Mouse (Mus musculus) WW6 (cell line): ENCODE results near the gene Larp6.

Experiments
- DNase-seq: peaks from one replicate; pipeline ENCODE4 v3.0.0-alpha.2; 2013; ENCODE audit warnings: low read depth, low spot score

The Larp6 gene

DNA sequence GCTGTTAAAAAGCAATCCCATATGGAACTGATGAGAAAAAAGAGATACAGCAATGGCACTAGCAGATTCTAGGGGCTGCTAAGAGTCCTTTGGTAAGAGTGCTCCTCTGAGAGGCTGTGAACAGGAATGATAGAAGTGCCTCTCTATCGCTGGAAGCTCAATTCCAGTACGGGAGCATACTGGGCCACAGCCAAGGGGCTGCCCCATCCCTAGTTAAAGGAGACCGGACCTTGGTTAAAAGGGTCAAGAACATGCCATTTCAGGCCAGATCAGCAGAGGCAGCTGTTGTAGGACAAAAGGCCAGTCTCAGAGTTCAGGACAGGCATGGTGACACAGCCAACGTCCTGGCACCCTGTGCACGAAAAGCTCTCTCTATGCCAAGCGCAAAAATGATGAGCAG, 1.4 kb downstream of the Larp6 start:
- no peak for DNase-seq

DNA sequence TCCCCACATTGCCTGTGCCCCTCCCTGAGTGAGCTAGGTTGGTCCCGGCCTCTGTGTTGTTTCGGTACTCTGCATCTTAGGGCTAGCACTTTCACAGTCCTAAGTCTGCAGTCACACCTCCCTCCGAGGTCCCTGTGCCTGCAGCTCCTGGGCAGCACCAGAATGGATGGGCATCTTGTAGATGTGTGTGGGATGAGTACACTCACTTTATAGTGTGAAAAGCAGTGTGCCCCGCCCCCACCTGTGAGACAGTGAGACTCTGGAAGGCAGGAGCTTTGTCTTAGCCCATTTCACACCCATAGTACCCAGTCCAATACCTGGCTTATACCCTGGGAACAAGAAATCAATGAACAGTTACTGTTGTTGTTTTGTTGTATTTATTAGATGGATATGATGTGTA, 2.5 kb downstream of the Larp6 start:
- no peak for DNase-seq

DNA sequence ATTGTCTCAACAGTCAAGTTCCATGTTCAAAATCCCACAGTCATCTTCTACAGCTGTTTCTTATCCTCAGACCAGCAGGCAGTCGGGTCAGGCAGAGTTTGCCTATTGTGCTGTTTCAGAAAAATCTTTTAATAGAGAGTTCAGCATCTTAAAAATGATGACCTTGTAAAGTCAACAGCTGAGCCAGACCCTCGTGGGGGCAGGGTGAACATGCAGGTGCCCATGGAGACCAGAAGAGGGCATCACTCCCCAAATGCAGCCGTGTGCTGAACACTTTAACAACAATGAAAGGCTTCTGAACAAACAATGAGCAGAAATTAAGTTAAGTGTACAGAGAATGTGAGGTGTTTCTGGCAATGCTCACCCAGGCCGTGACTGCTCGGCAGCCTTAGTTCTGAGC, 3.0 kb downstream of the Larp6 start:
- no peak for DNase-seq

DNA sequence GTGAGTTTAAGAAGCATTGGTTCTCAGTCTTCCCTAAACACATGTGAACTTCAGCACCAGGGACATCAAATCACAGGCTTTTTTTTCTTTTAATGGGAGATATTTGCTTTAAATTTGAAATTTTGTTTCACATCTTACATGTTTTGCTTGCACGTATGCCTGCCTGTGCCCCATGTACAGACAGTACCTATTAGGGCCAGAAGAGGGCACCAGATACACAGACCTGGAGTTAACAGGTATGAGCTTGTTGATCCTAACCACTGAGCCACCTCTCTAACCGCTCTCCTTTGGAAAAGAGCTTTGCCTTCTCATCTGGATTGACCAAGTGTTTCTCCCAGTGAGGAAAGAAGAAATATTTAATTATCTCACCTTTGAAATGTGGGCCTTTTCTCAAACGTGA, 5.5 kb downstream of the Larp6 start:
- DNase-seq = no peak

DNA sequence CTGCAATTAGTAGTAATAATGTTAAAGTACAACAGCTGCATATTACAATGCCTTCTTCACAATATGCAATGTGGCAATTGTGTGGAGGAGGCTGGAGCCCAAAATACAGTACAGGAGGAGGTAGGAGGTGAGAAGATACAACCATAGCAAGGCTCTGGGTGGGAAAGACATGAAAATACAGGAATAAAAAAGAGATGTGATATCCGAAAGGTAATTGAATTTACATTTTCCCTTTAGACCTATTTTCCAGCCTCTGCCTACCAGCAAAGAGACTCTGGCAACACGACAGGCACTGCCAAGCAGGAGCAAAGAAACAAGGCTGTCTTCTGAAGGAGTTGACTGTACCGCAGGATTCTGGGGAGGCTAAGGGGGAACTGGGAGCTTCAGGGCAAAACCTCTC, 6.9 kb downstream of the Larp6 start:
- no peak for DNase-seq

DNA sequence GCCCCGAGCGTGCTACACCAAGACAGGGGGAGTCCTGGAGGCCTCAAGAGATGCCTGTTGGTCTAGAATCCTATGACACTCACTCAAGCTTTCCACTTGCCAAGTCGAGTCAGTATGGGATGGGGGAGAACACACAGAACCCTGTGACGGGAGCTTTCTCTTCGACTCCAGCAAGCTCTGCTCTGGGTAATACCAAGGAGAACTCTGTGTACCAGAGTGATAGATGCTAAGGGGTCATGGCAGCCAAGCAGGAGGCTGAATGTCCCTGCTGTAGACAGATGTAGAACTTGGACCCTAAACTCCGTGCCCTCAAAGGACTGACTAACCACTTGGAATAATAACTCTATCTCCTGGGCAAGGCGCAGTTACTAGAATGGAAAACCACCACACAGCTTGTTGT, 12.2 kb downstream of the Larp6 start:
- no peak for DNase-seq

DNA sequence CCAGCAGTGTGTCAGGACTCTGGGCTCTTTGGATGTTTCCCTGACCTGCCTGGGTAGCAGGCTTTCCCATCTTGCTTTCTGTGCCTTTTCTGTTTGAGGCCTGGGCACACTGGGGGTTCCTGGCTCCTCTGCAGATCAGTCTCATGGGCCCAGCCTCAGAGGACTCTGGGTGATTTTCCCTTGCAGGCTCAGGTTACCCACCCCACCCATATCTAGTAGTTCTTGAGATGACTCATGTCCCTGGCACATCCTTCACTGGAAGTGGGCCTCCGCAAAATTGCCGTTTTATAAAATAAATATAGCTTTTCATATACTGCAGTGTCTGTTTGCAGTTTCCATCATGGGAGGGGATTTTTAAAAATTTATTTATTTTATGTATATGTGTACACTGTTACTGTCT, 21.5 kb downstream of the Larp6 start:
- DNase-seq = no peak

DNA sequence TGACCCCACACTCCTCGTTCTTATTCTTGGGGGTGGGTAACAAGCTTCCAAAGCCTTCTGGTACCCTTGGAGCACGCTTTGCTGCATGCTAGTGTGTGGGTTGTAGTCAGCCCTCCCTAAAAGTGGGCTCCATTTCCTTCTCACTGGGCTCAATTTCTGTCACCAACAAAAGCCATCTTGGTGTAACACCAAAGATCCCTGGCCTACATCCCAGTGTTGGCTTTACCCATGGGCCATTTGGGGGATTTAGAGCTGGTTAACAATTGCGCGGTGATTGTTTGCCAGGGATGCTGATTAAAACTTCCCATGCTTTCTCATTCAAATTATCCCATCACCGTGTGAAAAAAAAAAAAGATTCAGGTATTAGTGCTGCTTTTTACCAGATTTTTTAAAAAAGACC, 26.3 kb downstream of the Larp6 start:
- no peak for DNase-seq

DNA sequence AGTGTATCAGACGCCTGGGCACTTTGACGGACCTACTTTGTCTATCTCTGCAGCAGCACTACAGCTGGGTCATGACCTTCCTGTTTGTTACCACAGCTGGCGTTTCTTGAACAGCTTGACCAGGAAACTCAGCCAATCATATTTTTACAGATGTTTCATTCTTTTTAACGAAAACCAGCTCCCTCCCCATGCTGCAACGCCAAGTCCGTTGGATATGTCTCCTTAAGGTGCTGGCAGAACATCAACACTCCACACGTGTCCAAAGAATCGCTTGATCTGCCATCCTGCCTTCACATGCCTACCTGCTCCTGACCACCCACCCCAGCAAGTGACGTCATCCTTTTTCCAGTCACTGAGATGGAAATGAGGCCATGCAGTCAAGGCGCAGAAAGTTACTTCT, 28.6 kb downstream of the Larp6 start:
- DNase-seq = no peak

DNA sequence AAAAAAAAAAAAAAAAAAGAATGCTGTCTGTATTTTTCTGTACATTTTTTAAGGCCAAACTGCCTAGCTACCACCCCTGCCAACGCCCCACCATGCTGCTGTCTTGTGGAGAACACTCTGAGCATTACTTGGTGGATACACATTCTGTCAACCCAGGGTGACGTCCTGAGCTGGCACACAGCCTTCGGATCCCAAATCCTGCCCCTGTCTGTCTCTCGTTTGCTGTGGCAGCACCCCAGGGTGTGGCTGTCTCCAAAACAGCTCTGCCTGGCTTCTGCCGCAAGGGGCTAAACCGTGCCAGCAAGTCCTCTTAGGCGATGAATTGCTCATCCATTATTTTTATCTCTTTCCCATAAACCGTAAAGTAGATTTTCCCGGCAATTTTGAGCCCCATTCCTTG, 29.7 kb downstream of the Larp6 start:
- no peak for DNase-seq

DNA sequence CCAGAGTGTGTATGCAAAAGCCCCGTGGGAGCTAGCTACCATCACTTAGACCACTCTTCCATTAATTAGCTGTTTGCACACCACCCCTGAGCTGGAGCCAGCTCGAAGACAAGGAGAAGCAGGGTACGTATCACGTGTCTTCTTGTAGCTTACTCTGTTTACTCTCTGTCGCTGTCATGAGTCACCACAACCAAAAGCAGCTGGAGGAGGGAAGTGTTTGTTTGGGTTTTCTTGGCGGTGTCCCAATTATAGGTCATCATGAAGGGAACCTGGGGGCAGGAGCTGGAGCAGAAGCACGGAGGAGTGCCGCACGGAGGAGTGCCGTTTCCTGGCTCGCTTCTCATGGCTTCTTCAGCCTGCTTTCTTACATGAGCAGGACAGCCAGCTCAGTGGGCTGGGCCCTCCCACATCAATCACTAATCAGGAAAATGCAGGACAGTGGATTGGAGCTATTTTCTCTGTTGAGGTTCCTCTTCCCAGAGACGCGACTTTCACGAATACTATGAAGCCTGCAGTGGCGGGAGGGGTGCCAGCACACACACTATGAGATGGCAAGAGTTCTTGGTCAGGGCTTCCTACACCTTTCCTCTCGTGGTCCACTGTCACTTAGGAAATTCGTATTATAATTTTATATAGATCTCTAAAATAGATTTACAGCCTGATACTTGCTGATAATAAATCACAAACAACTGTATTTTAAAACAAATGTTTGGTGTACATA, 30.6 kb downstream of the Larp6 start:
- no peak for DNase-seq

DNA sequence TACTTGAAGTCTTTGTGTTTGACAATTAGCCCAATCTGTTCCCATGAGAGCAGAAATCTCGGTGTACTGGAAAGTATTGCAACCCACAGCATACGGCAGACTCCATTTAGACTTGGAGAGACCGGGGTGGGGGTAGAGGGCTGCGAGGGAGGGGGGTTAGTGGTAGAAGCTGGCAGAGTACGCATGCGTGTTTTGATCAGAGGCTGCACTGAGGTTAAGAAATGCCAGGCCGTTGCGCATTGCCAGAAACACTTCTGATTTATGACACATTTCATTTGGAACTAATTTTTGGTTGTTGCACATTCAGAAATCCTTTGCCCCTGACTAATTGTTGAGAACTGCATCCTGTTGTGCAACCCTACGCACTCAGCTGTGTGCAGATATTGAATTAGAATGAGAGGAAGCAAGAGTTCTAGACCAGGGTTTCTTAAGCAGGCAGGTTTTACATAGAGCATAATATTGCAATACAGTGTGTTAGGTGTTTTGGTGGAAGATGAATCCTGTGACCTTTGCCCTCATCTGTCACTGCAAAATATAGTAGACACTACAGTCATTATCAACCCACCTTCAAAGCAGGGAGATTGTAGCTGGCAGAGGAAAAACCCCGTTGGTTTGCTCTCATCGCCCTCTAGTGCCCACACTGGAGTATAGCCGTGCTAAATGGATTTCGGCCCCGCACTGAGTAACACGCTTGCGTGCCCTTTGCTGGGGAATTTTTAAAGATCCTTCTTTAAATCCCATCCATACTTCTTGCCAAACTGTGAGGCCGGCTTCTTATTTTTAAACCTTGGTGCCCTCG, 31.6 kb downstream of the Larp6 start:
- no peak for DNase-seq

DNA sequence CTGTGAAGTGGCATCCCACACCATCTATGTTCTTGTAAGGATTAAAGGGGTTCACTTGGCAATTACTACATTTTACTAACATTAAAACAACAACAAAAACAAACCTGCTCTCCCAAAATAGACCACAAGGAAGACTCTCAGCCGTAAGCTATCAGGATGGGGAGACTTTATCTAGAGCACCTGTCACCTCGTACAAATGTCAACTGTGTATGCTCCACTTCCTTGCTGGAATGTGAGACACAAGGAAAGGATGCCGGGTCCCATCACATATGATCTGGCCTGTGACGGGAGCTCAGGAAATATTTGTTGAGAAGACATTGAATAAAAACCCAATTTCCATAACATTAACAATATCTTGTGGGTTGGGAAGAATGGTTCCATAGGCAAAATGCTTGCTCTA, 32.2 kb downstream of the Larp6 start:
- no peak for DNase-seq

DNA sequence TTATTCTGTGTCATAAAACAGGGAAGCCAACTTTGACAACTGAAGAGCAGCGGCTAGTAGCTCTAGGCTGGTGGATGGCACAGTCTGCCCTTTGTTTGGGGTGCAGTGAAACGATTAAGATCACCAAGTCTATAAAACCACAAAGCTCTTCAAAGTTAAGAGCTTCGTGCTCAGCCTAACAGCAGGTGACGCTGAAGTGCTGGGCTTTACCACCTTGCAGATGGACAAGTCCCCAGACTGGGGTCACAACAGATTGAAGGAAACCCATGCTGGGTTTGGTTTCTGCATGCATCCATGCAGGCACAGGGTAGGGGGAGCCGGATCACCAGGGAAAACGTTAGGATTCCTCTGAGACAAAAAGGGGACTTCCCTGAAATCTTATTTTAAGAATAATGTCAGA, 33.8 kb downstream of the Larp6 start:
- no peak for DNase-seq

DNA sequence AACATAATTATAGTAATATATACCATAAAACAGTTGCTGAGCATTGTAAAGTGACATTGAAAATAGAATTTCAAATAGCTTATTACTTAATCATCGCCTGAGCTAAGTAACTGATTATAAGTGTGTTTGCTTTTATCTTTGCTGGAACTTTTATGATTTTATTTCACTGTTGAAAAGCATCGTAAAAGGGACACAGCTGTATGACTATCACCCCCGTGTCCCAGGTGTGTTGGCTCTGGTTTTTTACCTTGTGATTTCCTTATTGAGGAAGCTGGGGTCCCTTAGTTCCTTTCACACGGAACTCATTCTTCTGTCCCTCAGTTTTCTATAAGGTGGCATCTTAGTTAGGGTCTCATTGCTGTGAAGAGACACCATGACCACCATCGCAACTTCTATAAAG, 34.9 kb downstream of the Larp6 start:
- no peak for DNase-seq

DNA sequence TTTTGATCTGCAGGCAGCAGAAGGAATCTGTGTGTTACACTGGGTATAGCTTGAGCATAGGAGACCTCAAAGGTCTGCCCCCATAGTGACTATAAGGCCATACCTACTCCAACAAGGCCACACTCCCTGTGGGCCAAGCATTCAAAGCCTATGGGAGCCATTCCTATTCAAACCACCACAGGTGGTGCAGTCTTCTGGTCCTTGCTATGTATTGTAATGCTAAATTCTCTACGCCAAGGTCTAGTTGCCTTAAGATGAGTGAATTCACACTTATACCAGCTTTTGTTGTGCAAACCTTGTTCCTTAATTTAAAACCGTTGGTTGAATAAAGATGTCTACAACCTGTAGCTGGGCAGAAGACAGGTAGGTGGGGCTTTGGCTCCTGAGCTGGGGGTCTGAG, 35.4 kb downstream of the Larp6 start:
- no peak for DNase-seq

DNA sequence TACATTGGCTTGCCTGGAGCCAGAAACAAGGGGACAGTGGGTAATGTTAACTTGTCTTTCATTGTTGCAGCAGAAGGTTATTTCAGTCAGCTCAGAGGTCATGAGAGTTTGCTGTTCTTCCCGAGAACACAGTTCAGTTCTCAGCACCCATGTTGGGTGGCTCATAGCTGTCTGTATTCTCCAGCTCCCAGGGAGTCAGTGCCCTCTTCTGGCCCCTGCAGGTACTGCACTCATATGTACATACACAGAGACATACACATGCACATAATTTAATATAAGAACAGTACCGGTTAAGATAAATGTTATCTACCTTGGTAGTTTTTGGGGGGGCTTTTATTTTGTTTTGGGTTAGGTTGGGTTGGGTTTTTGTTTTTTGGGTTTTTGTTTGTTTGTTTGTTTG, 36.3 kb downstream of the Larp6 start:
- no peak for DNase-seq

DNA sequence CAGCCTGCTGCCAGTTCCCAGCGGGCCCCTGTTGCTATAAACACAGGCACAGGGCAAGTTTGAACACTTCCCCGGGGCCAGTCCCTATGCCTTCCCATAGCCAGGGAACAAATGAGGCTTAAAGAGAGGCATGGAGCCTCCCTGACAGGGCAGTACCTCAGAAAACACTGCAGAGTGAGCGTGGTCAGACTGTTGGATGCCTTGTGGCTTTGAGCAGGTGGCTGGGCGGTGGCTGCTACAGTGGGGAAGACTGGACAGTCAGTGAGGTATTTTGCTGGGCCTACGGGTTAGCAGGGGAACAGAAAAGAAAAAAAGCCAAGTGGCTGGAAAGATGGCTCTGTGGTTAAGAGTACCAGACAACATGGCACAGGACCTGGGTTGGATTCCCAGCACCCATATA, 38.3 kb downstream of the Larp6 start:
- DNase-seq = no peak

DNA sequence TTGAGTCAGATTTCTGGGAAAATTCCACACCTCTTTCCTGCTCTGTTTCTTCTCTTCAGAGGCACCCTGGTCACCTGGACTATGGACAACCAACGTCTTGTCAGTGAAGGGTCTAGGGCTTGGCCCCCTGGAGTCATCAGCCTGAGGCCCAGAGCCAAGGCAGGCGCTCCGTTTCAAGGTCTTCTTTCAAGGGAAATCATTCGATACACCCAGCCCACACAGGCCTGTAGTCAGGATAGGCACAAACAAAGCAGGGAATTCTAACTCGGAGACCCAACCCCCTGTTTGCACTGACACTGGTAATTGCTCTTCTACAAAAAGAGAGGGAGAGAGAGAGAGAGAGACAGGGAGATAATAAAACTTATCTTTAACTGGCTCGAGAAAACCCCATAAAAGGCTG, 39.2 kb downstream of the Larp6 start:
- DNase-seq = no peak

DNA sequence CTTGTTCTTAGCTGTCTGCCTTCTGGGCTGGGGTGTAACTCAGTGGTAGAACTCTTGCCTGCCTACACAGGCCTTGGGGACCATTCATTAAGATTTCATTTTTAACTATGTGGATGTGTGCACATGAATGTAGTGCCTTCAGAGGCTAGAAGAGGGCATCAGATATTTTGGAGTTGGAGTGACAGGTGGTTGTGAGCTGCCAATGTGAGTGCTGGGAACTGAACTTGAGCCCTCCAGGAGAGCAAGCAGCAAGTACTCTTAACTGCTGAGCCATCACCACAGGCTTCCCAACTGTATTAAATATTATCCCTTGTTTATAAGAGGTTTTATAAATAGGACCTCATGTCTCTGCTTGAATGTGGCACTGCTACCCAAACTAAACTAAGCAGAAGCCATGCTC, 39.8 kb downstream of the Larp6 start:
- no peak for DNase-seq

DNA sequence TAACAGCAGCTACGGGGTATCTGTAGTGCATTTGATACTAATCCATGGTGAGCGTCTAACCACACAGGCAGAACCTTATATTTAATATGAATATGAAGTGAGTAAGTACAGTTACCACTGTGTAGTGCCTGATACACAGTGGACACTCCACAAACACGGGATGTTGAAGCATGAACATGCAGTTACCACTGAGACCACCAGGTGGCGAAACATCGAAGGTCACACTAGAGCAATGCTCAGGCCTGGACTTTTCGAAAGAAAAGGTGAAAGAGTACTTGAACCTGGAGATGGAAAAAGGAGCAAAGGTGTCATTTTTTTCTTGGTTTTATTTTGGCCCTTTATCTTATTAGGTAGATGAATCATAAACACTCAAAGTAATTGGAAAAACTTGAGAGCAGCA, 43.5 kb downstream of the Larp6 start:
- no peak for DNase-seq

DNA sequence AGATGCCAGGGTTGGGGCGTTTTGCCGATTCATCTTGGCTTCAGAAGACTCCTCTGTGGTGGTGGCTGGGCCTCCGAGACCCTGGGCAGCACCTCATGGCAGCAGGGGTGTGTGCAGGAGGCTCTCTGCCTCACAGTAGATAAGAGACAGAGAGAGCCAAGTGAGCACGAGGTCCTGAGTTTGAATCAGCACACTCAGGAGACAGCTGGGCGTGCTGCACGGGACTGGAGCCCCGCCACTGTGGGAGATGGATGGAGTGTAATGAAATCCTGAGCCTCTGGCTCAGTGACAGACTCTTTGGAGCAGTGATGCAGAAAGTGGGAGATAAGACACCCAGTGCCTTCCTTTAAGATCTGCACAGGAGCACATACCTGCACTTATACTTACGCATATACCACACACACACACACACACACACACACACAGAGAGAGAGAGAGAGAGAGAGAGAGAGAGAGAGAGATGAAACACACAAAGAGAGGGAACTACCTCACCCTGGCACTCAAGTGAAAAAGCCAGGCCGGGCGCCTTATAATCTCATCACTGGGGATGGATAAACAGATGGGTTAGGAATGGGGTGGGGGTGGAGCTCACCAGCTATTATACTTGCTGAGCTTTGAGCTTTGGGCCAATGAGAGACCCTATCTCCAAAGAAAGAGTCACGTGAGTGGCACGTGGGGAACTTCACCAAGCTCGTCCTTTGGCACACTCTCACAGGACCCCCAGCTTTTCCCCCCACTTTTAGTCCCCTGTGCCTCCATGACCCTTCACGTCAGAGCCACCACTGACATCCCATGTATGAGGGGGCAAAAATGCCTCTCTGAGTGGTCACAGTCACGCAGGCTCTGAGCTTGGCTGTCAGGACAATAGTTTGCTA, 44.3 kb downstream of the Larp6 start:
- DNase-seq = no peak

DNA sequence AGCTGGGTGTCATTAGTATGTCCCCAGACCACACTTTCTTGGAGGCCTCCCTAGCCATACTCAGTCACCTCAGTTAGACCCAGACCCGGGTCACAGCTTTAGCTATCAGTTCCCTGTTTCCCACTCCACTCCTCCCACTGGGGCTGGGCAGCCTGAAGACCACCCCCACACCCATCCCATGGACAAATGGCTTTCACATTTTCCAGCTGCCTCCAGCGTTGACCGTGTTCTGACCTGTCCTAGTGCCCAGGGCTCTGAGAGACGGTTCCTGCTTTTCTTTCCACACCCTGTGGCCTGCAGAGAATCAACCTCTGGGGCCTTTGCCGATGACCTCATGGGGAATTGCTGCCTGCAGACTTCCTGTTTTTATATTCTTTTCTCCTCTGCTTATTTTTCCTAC, 45.0 kb downstream of the Larp6 start:
- no peak for DNase-seq
